Mouse (Mus musculus): ENCODE measurements around the gene Olfr1154. TPM values are rescaled to one million over a fixed set of nuclear protein-coding genes. Genes with fewer than 3 reads are reported as not detected.

Gene Olfr1154
- polyA plus RNA-seq (2014; fragmentation: Illumina TruSeq; extraction: RNeasy Lipid Tissue Mini Kit (QIAGEN cat#74804); ENCODE audit: low read depth, low replicate concordance), result not detected

DNA sequence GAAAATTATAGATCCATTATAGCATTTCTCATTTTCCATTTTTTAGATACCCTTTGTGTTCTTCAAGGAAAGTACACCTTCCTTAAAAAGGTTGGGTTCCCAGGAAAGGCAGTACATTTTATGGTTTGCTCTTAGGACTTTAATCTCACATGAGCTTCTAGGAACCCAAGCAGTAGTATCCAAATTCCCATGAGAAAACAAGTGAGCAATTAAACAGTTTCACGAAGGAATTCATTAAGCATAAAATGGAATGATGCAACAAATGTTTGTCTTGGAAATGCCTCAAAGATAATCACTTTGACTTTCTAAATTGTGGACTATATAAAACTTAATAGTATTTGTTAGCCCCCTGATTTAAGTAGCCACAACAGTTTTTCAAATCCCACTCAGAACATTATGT, at the start of gene Olfr1154:
TSS of gene Olfr1154 (minus strand) at position 101 of the 400 bp plus-strand sequence.

DNA sequence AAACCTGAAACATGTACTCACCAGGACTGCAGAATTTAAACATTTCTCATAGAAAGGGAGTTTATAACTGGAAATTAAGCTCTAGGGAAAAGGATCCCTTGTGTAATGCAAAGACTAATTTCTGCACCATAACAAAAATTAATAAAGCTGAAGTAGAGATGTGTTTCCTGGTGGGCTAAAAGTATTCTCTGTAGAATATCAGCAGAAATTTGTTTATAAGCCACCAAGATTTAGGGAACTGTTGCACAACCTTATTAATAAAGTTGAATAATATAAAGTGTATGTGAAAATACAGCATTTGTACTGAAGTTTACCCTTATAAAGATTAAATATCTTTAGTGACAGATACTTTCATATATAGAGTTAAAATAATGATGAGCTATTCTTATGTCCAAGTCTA, 48.0 kb upstream of the Olfr1154 start, which contains the start of gene Olfr1156:
TSS of gene Olfr1156 (minus strand) at position 101 of the 400 bp plus-strand sequence.

DNA sequence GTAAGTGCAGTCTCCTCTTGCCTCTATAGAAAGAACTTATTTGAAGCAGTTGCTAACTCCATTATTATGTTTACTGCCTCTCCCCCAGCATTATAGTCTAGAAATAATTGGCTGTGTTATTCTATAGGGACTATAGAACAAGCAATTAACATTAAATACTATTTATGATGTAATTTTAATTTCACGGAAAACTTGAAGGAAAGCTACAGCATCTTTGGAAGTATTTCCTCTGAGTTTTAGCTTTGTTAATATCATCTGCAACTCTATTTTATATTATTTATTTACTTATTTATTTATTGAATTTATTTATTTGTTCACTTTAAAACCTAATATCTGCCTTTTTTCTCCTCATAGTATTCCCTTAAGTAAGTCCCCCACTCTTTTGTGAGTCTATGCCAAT, 40.1 kb upstream of the Olfr1154 start, which contains the start of gene Olfr1155:
TSS of gene Olfr1155 (minus strand) at position 101 of the 400 bp plus-strand sequence.

GRCm38 (mm10) chr2:87894662-87895061, 10.3 kb downstream of the Olfr1154 start, which contains the start of gene Olfr1153:
Gene Olfr1153 (plus strand): TSS chr2:87894962.

GRCm38 (mm10) chr2:87866192-87866591, 38.8 kb downstream of the Olfr1154 start, which contains the start of gene Olfr1152:
Gene Olfr1152 (plus strand): TSS chr2:87866492.

DNA sequence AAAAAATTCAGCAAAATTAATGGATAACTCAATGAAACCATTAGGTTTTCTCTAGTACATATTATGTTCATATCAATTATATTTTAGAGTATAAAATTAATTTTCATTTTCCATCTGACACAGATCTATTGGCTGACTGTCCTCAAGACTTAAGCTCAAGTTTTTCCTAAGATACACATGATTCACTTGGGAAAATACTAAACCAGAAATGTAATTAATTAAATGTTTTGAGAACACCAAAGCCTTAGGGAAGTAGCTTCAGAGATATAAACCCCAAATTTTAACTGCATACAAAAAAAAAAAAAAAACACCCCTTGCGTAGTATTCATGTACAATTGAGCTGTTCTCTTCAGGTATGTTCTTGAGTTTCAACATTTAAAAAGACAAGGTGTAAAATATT, 49.4 kb downstream of the Olfr1154 start, which contains the start of gene Olfr1151:
TSS of gene Olfr1151 (plus strand) at position 301 of the 400 bp plus-strand sequence.

Other genes with a start within 250 kb of the Olfr1154 start
- gene Olfr1134, start 246.7 kb downstream of the Olfr1154 start, polyA plus RNA-seq (2014; fragmentation: Illumina TruSeq; extraction: RNeasy Lipid Tissue Mini Kit (QIAGEN cat#74804); ENCODE audit: low read depth, low replicate concordance), result not detected
- not detected for gene Olfr1135, start 231.5 kb downstream of the Olfr1154 start, polyA plus RNA-seq (2014; fragmentation: Illumina TruSeq; extraction: RNeasy Lipid Tissue Mini Kit (QIAGEN cat#74804); ENCODE audit: low read depth, low replicate concordance)
- not detected for gene Olfr1136, start 211.2 kb downstream of the Olfr1154 start, polyA plus RNA-seq (2014; fragmentation: Illumina TruSeq; extraction: RNeasy Lipid Tissue Mini Kit (QIAGEN cat#74804); ENCODE audit: low read depth, low replicate concordance)
- gene Olfr1137, start 192.0 kb downstream of the Olfr1154 start, polyA plus RNA-seq (2014; fragmentation: Illumina TruSeq; extraction: RNeasy Lipid Tissue Mini Kit (QIAGEN cat#74804); ENCODE audit: low read depth, low replicate concordance), result not detected
- not detected for gene Olfr1138, start 165.2 kb downstream of the Olfr1154 start, polyA plus RNA-seq (2014; fragmentation: Illumina TruSeq; extraction: RNeasy Lipid Tissue Mini Kit (QIAGEN cat#74804); ENCODE audit: low read depth, low replicate concordance)
- not detected for gene Olfr1140, start 161.4 kb downstream of the Olfr1154 start, polyA plus RNA-seq (2014; fragmentation: Illumina TruSeq; extraction: RNeasy Lipid Tissue Mini Kit (QIAGEN cat#74804); ENCODE audit: low read depth, low replicate concordance)
- not detected for gene Olfr1141, start 151.2 kb downstream of the Olfr1154 start, polyA plus RNA-seq (2014; fragmentation: Illumina TruSeq; extraction: RNeasy Lipid Tissue Mini Kit (QIAGEN cat#74804); ENCODE audit: low read depth, low replicate concordance)
- gene Olfr152, start 125.7 kb downstream of the Olfr1154 start, polyA plus RNA-seq (2014; fragmentation: Illumina TruSeq; extraction: RNeasy Lipid Tissue Mini Kit (QIAGEN cat#74804); ENCODE audit: low read depth, low replicate concordance), result not detected
- not detected for gene Olfr1143, start 104.6 kb downstream of the Olfr1154 start, polyA plus RNA-seq (2014; fragmentation: Illumina TruSeq; extraction: RNeasy Lipid Tissue Mini Kit (QIAGEN cat#74804); ENCODE audit: low read depth, low replicate concordance)
- gene Olfr1145, start 95.3 kb downstream of the Olfr1154 start, polyA plus RNA-seq (2014; fragmentation: Illumina TruSeq; extraction: RNeasy Lipid Tissue Mini Kit (QIAGEN cat#74804); ENCODE audit: low read depth, low replicate concordance), result not detected
- not detected for gene Olfr1148, start 74.6 kb downstream of the Olfr1154 start, polyA plus RNA-seq (2014; fragmentation: Illumina TruSeq; extraction: RNeasy Lipid Tissue Mini Kit (QIAGEN cat#74804); ENCODE audit: low read depth, low replicate concordance)
- not detected for gene Olfr1150-ps1, start 61.2 kb downstream of the Olfr1154 start, polyA plus RNA-seq (2014; fragmentation: Illumina TruSeq; extraction: RNeasy Lipid Tissue Mini Kit (QIAGEN cat#74804); ENCODE audit: low read depth, low replicate concordance)
- gene Olfr1151, start 49.3 kb downstream of the Olfr1154 start, polyA plus RNA-seq (2014; fragmentation: Illumina TruSeq; extraction: RNeasy Lipid Tissue Mini Kit (QIAGEN cat#74804); ENCODE audit: low read depth, low replicate concordance), result not detected
- gene Olfr1152, start 38.7 kb downstream of the Olfr1154 start, polyA plus RNA-seq (2014; fragmentation: Illumina TruSeq; extraction: RNeasy Lipid Tissue Mini Kit (QIAGEN cat#74804); ENCODE audit: low read depth, low replicate concordance), result not detected
- not detected for gene Olfr1153, start 10.2 kb downstream of the Olfr1154 start, polyA plus RNA-seq (2014; fragmentation: Illumina TruSeq; extraction: RNeasy Lipid Tissue Mini Kit (QIAGEN cat#74804); ENCODE audit: low read depth, low replicate concordance)
- not detected for gene Olfr1155, start 40.0 kb upstream of the Olfr1154 start, polyA plus RNA-seq (2014; fragmentation: Illumina TruSeq; extraction: RNeasy Lipid Tissue Mini Kit (QIAGEN cat#74804); ENCODE audit: low read depth, low replicate concordance)
- gene Olfr1156, start 47.9 kb upstream of the Olfr1154 start, polyA plus RNA-seq (2014; fragmentation: Illumina TruSeq; extraction: RNeasy Lipid Tissue Mini Kit (QIAGEN cat#74804); ENCODE audit: low read depth, low replicate concordance), result not detected
- not detected for gene Olfr1157, start 63.1 kb upstream of the Olfr1154 start, polyA plus RNA-seq (2014; fragmentation: Illumina TruSeq; extraction: RNeasy Lipid Tissue Mini Kit (QIAGEN cat#74804); ENCODE audit: low read depth, low replicate concordance)
- gene Olfr74, start 69.5 kb upstream of the Olfr1154 start, polyA plus RNA-seq (2014; fragmentation: Illumina TruSeq; extraction: RNeasy Lipid Tissue Mini Kit (QIAGEN cat#74804); ENCODE audit: low read depth, low replicate concordance), result not detected
- not detected for gene Olfr1158, start 84.9 kb upstream of the Olfr1154 start, polyA plus RNA-seq (2014; fragmentation: Illumina TruSeq; extraction: RNeasy Lipid Tissue Mini Kit (QIAGEN cat#74804); ENCODE audit: low read depth, low replicate concordance)
- gene Olfr1160, start 103.1 kb upstream of the Olfr1154 start, polyA plus RNA-seq (2014; fragmentation: Illumina TruSeq; extraction: RNeasy Lipid Tissue Mini Kit (QIAGEN cat#74804); ENCODE audit: low read depth, low replicate concordance), result not detected
- gene Olfr1161, start 117.6 kb upstream of the Olfr1154 start, polyA plus RNA-seq (2014; fragmentation: Illumina TruSeq; extraction: RNeasy Lipid Tissue Mini Kit (QIAGEN cat#74804); ENCODE audit: low read depth, low replicate concordance), result not detected
- gene Olfr73, start 132.5 kb upstream of the Olfr1154 start, polyA plus RNA-seq (2014; fragmentation: Illumina TruSeq; extraction: RNeasy Lipid Tissue Mini Kit (QIAGEN cat#74804); ENCODE audit: low read depth, low replicate concordance), result not detected
- gene Olfr1162, start 146.0 kb upstream of the Olfr1154 start, polyA plus RNA-seq (2014; fragmentation: Illumina TruSeq; extraction: RNeasy Lipid Tissue Mini Kit (QIAGEN cat#74804); ENCODE audit: low read depth, low replicate concordance), result not detected
- gene Olfr1163, start 166.7 kb upstream of the Olfr1154 start, polyA plus RNA-seq (2014; fragmentation: Illumina TruSeq; extraction: RNeasy Lipid Tissue Mini Kit (QIAGEN cat#74804); ENCODE audit: low read depth, low replicate concordance), result not detected
- gene Olfr1164, start 188.8 kb upstream of the Olfr1154 start, polyA plus RNA-seq (2014; fragmentation: Illumina TruSeq; extraction: RNeasy Lipid Tissue Mini Kit (QIAGEN cat#74804); ENCODE audit: low read depth, low replicate concordance), result not detected
- not detected for gene Olfr1166, start 223.1 kb upstream of the Olfr1154 start, polyA plus RNA-seq (2014; fragmentation: Illumina TruSeq; extraction: RNeasy Lipid Tissue Mini Kit (QIAGEN cat#74804); ENCODE audit: low read depth, low replicate concordance)

Measured in sigmoid colon, adult 10 weeks (tissue).